Mouse (Mus musculus): ENCODE measurements at regions not wholly inside any gene's neighbourhood (a gene's known extent, or its start where the extent isn't known, plus 50 kb on each side); places are given as distances from the start of the nearest gene placed in this dataset.
A peak's percentile ranks its signal among the peaks of the same experiment; 100 is the strongest.

DNA sequence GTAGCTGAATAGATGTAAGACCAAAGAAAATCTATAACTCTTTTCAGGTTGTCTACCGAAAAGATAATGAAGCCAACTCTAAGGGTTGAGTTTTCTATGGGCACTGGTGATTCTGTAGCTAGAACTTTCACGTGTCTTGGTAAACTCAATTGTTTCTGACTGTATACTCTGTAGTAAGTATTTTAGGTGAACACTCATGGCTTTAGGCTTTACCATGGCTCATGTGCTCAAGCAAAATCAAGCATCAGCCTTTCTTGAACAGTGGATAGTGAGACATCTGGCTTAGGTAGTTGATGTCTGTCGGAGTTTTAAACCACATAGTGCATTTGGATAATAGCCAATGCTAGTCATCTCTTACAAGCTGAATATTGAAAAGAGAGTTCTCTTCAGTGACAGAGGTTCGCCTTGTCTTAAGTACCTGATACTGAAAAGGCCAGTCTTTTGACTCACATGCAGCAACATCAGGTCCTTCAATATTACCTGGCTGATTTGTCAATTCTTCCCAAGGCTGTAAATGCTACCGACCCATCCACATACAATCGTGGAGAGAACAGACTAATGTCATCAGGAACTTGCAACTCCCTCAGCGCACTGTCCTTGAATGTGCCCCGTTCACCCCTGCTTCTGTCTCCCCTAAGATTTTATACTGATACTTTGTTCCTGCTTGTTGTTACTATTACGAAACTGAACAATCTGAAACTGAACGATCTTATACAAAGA, 57.1 kb upstream of the Gpc5 start:
- 86% methylated on average over 10 of the region's 10 CpGs for WGBS

DNA sequence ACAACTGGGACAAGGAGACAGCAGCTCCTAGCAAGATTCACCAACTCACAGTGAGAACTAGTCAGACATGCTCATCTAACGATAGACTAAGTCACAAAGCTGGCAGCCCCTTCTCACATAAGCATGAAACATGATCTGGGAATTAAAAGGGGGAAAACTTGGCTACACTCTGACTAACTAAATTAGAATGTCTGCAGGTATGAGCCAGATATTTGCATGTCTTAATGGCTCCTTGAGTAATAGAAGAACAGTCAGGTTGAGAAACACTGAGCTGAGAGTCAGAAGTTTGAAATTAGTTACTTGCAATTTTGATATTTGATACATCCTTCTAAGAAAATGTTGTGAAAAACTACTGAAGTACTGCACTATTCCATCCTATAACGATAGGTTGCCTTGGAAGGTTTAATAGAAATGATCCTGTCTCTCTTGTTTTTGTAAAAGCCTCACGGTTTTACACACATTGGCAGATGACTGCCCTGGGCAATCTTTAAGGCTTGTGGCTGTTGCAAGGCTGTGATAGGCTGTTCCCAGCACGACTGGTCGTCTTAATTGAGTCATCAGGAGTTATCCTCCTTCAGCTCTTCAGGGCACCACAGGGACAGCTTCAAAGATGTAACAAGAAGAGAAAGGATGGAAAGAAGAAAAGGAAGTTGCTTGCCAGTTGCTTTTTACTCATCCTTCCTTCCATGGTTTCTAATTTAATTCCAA, 54.8 kb upstream of the Gpc5 start:
- no peak for ATAC-seq (replicated peaks; ENCODE audit: extremely low read depth, insufficient read depth, low FRiP score)
- Histone ChIP-seq H3K4me2 (ENCODE audit: low read depth, low read length) (no peak overlapping the region), H3K27ac (ENCODE audit: low read length) (no peak overlapping the region), H3K27me3 (ENCODE audit: control insufficient read depth, insufficient read depth, low read length) (peaks cover 3% of the 10 kb centered on the region; the same call in 1 of the 2 replicates), H3K9ac (ENCODE audit: low read length) (no peak overlapping the region), H3K36me3 (ENCODE audit: control insufficient read depth, insufficient read depth) (no peaks in the 10 kb centered on the region), H3K9me3 (replicated peaks; ENCODE audit: control insufficient read depth, low read length) (no peaks in the 10 kb centered on the region), H3K4me1 (ENCODE audit: control insufficient read depth, insufficient read depth, low read length) (peaks cover 3% of the 10 kb centered on the region; the same call in 1 of the 2 replicates), H3K4me3 (ENCODE audit: low read length) (no peak overlapping the region)
- WGBS, result 57% methylated on average over 5 of the region's 5 CpGs

More for the DNA sequence above, 57.1 kb upstream of the Gpc5 start:
- Histone ChIP-seq H3K27ac (ENCODE audit: low read length) (no peak overlapping the region), H3K4me1 (ENCODE audit: control insufficient read depth, insufficient read depth, low read length) (peaks cover under 1% of the 10 kb centered on the region; the same call in 1 of the 2 replicates), H3K9me3 (replicated peaks; ENCODE audit: control insufficient read depth, low read length) (no peaks in the 10 kb centered on the region), H3K4me3 (ENCODE audit: low read length) (no peak overlapping the region), H3K27me3 (ENCODE audit: control insufficient read depth, insufficient read depth, low read length) (peaks cover 3% of the 10 kb centered on the region; the same call in 1 of the 2 replicates), H3K36me3 (ENCODE audit: control insufficient read depth, insufficient read depth) (no peaks in the 10 kb centered on the region), H3K9ac (ENCODE audit: low read length) (no peak overlapping the region), H3K4me2 (ENCODE audit: low read depth, low read length) (no peak overlapping the region)
- no peak for ATAC-seq (replicated peaks; ENCODE audit: extremely low read depth, insufficient read depth, low FRiP score)

DNA sequence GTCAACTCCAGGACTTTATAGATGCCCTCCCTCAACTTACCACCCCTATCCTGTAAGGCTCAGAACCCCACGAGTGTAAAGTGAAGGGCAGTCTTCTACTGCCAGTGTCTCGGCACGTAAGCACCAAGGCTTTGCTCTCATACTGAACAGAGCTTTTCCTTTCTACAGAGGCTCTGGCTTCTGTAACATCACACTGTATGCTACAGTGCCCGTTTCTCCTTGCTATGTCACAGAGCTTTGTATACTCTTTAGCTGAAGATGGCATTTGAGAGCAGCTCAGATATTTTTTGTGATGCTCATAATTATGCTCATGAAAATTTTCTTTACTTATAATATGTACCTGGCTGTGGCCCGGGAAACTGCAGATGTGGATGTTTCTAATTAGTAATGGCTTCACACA, 53.2 kb upstream of the Gpc5 start:
- WGBS, result 65% methylated on average over 5 of the region's 5 CpGs

DNA sequence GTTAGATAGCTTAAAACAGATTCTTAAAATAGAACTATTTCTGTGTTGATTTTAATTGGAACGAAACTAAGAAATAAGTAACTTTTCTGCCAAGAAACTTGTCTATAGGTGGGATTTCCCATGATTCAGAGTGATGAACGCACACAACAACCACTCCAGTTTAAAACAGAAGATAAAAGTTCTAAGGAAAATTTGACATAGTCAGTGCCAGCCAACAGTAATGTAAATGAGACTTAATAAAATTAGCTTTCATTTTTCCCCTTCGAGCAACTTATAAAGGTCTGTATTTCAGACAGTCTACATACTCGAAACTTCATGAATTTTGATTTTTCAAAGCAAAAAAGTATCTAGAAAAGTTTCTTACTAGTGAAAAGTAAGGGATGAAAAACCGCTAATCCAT, 52.5 kb upstream of the Gpc5 start:
- H3K9ac ChIP-seq (ENCODE audit: low read length), result no peak overlapping the region
- 68% methylated on average over 5 of the region's 5 CpGs for WGBS
- H3K4me2 ChIP-seq (ENCODE audit: low read depth, low read length), result no peak overlapping the region
- no peak overlapping the region for H3K27ac ChIP-seq (ENCODE audit: low read length)
- H3K27me3 ChIP-seq (ENCODE audit: control insufficient read depth, insufficient read depth, low read length), result peaks cover 3% of the 10 kb centered on the region; the same call in 1 of the 2 replicates
- H3K36me3 ChIP-seq (ENCODE audit: control insufficient read depth, insufficient read depth), result peaks cover 12% of the 10 kb centered on the region
- peaks cover 13% of the 10 kb centered on the region for H3K4me1 ChIP-seq (ENCODE audit: control insufficient read depth, insufficient read depth, low read length)
- no peak overlapping the region for H3K4me3 ChIP-seq (ENCODE audit: low read length)
- no peaks in the 10 kb centered on the region for H3K9me3 ChIP-seq (replicated peaks; ENCODE audit: control insufficient read depth, low read length)
- ATAC-seq (replicated peaks; ENCODE audit: extremely low read depth, insufficient read depth, low FRiP score), result no peak

More for the DNA sequence above, 53.2 kb upstream of the Gpc5 start:
- Histone ChIP-seq H3K9me3 (replicated peaks; ENCODE audit: control insufficient read depth, low read length) (no peaks in the 10 kb centered on the region), H3K4me3 (ENCODE audit: low read length) (no peak overlapping the region), H3K27me3 (ENCODE audit: control insufficient read depth, insufficient read depth, low read length) (peaks cover 3% of the 10 kb centered on the region; the same call in 1 of the 2 replicates), H3K27ac (ENCODE audit: low read length) (no peak overlapping the region), H3K9ac (ENCODE audit: low read length) (no peak overlapping the region), H3K4me1 (ENCODE audit: control insufficient read depth, insufficient read depth, low read length) (peaks cover 10% of the 10 kb centered on the region), H3K36me3 (ENCODE audit: control insufficient read depth, insufficient read depth) (peaks cover 5% of the 10 kb centered on the region; the same call in 1 of the 2 replicates), H3K4me2 (ENCODE audit: low read depth, low read length) (no peak overlapping the region)
- ATAC-seq (replicated peaks; ENCODE audit: extremely low read depth, insufficient read depth, low FRiP score), result no peak

DNA sequence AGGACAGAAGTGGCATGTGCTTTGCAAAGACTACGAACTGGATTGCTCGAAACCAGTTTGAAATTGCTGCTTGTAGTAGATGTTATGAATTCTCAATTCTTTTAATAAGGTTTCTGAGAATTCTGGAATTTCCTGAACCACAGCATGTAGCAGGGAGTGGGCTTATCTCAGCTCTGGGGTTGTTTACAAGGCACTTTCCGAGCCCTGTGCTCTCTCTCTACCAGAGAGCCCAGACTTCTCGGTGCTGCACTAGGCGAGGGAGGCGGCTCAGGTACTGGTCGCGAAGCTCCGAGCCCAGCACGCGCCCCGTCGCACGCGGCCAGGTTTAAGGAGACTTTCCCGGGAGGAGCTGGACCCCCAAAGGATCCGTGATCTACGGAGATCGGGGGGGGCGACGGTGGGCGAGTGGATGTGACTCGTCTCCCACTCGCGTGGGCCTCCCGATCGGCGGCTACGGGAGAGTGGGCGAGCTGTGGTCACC, 51.9 kb upstream of the Gpc5 start:
- Histone ChIP-seq H3K4me2 (ENCODE audit: low read depth, low read length) (peak overlapping the region; percentile 99), H3K4me1 (ENCODE audit: control insufficient read depth, insufficient read depth, low read length) (peaks cover 13% of the 10 kb centered on the region), H3K9ac (ENCODE audit: low read length) (peak overlapping the region; percentile 93), H3K27ac (ENCODE audit: low read length) (peak overlapping the region; percentile 70), H3K4me3 (ENCODE audit: low read length) (peak overlapping the region; percentile 67), H3K27me3 (ENCODE audit: control insufficient read depth, insufficient read depth, low read length) (peaks cover 3% of the 10 kb centered on the region; the same call in 1 of the 2 replicates), H3K36me3 (ENCODE audit: control insufficient read depth, insufficient read depth) (peaks cover 18% of the 10 kb centered on the region), H3K9me3 (replicated peaks; ENCODE audit: control insufficient read depth, low read length) (no peaks in the 10 kb centered on the region)
- WGBS, result 2% methylated on average over 30 of the region's 30 CpGs
- peak; percentile 5; the same call in 1 of the 2 replicates for ATAC-seq (replicated peaks; ENCODE audit: extremely low read depth, insufficient read depth, low FRiP score)

DNA sequence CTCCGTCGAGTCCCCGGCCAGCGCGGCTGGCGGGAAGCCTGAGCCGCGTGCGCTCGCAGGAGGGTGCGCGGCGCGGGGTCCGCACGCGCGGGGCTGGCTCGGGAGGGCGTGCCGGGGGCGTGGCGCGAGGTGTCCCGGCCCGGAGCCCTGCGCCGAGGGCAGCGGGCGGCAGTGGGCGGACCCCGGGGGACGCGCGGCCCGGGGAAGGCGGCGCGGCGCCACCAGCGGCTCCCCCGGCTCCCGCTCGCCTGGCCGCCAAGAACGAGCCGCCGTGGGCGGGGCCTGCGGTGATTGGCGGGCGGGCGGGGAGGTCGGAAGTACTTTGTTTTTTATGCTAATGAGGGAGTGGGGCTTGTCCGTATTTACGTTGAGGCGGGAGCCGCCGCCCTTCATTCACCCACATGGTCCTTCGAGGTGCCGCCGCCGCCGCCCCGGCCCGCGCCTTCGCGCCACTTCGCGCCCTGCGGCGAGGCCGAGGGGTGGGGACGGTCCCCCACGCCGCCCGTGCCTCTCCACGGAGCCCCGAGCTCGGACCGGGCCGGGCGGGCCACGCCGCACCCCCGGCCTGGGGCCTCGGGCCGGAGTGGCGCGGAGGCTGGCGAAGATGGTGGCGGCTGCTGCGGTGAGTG, 51.3 kb upstream of the Gpc5 start:
- WGBS, result under 1% methylated on average over 87 of the region's 94 CpGs
- peak overlapping the region; percentile 99 for H3K4me2 ChIP-seq (ENCODE audit: low read depth, low read length)
- peak overlapping the region; percentile 93 for H3K27ac ChIP-seq (ENCODE audit: low read length)
- ATAC-seq (replicated peaks; ENCODE audit: extremely low read depth, insufficient read depth, low FRiP score), result peak; percentile 86
- peaks cover 13% of the 10 kb centered on the region for H3K4me1 ChIP-seq (ENCODE audit: control insufficient read depth, insufficient read depth, low read length)
- H3K4me3 ChIP-seq (ENCODE audit: low read length), result peak overlapping the region; percentile 67
- H3K27me3 ChIP-seq (ENCODE audit: control insufficient read depth, insufficient read depth, low read length), result peaks cover 3% of the 10 kb centered on the region; the same call in 1 of the 2 replicates
- peaks cover 23% of the 10 kb centered on the region for H3K36me3 ChIP-seq (ENCODE audit: control insufficient read depth, insufficient read depth)
- peak overlapping the region; percentile 93 for H3K9ac ChIP-seq (ENCODE audit: low read length)
- no peaks in the 10 kb centered on the region for H3K9me3 ChIP-seq (replicated peaks; ENCODE audit: control insufficient read depth, low read length)

DNA sequence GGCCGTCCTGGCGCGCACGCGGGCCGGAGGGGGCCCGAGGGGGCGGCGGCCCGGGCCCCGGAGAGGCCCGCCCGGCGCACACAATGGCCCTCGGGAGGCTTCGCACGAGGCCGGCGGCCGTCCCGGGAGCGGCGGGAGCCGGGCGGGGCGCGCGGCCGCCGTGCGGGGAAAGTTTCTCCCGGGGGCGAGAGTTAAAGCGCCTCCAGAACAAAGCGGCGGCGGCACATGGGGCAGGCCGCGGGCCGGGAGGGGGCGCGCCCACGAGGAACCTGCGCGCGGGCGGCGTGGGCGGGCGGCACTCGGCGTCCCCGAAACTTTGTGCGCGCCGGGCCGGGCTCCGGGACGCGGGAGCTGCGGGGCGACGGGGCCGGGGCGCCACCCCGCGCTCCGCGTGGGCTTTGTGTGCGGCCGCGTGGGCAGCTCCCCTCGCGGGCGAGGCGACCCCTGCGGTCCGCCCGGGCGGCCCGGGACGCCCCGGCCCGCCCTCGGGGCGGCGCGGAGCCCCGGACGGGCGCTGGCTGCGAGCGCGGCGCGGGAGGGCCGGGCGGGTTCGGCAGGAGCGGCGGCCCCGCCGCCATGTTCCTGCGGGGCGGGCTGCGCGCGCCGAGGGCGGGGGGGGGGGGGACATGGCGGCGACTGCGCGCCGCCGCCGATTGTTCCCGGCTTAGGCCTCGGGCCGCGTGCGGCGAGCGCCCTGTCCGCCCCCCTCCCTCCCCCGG, 50.5 kb upstream of the Gpc5 start:
- Histone ChIP-seq H3K4me1 (ENCODE audit: control insufficient read depth, insufficient read depth, low read length) (peaks cover 13% of the 10 kb centered on the region), H3K36me3 (ENCODE audit: control insufficient read depth, insufficient read depth) (peaks cover 27% of the 10 kb centered on the region), H3K4me3 (ENCODE audit: low read length) (peak overlapping the region; percentile 67), H3K9me3 (replicated peaks; ENCODE audit: control insufficient read depth, low read length) (no peaks in the 10 kb centered on the region), H3K27ac (ENCODE audit: low read length) (peak overlapping the region; percentile 93), H3K9ac (ENCODE audit: low read length) (peak overlapping the region; percentile 93), H3K4me2 (ENCODE audit: low read depth, low read length) (peak overlapping the region; percentile 99), H3K27me3 (ENCODE audit: control insufficient read depth, insufficient read depth, low read length) (peaks cover 3% of the 10 kb centered on the region; the same call in 1 of the 2 replicates)
- peak; percentile 59 for ATAC-seq (replicated peaks; ENCODE audit: extremely low read depth, insufficient read depth, low FRiP score)
- WGBS, result under 1% methylated on average over 44 of the region's 126 CpGs

DNA sequence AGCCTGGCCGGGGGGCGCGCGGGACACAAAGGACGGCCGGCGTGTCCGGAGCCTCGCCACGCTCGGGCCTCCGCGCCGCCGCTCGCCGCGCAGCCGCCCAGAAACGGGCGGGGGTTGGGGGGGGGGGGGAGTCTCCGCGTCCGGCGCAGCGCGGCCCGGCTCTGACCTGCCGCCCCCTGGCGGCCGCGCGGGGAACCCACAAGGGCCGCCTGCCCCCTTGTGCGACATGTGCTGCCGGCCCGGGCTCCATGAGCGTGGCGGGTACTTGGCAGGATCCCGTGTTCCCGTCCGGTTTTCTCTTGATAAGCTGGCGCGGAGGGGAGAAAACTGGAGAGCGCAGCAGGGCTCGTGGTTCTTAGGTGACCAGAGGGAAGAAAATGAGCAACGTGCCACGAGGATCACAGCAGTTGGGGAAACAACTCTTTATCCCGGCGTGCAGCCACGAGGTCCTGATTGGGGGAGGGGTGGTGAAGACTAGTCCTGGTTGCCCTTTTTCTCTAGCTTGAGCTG, 49.9 kb upstream of the Gpc5 start:
- peaks cover 13% of the 10 kb centered on the region for H3K4me1 ChIP-seq (ENCODE audit: control insufficient read depth, insufficient read depth, low read length)
- ATAC-seq (replicated peaks; ENCODE audit: extremely low read depth, insufficient read depth, low FRiP score), result peak; percentile 74
- H3K4me2 ChIP-seq (ENCODE audit: low read depth, low read length), result peak overlapping the region; percentile 99
- peaks cover 3% of the 10 kb centered on the region; the same call in 1 of the 2 replicates for H3K27me3 ChIP-seq (ENCODE audit: control insufficient read depth, insufficient read depth, low read length)
- peak overlapping the region; percentile 93 for H3K27ac ChIP-seq (ENCODE audit: low read length)
- peak overlapping the region; percentile 67 for H3K4me3 ChIP-seq (ENCODE audit: low read length)
- no peaks in the 10 kb centered on the region for H3K9me3 ChIP-seq (replicated peaks; ENCODE audit: control insufficient read depth, low read length)
- WGBS, result under 1% methylated on average over 33 of the region's 51 CpGs
- peaks cover 33% of the 10 kb centered on the region for H3K36me3 ChIP-seq (ENCODE audit: control insufficient read depth, insufficient read depth)
- H3K9ac ChIP-seq (ENCODE audit: low read length), result peak overlapping the region; percentile 93
